Mouse (Mus musculus) forebrain, embryonic 16.5 days (tissue): ENCODE measurements around the gene Hcst. TPM values are rescaled to one million over a fixed set of nuclear protein-coding genes. Genes with fewer than 3 reads are reported as not detected.
A peak's percentile ranks its signal among the peaks of the same experiment; 100 is the strongest.

Source experiments
- ATAC-seq: fragments of 200-750 bp; cut with Nextera tagmentation; 2 replicates; pipeline ENCODE4 v1.8.0; 2017; ENCODE audit warnings: mild to moderate bottlenecking, moderate library complexity
- H3K27ac ChIP-seq: fragments of 300-500 bp; sonication (generic); 2 replicates; pipeline ENCODE4 v1.5.1; 2014; ENCODE audit warnings: low read length, control low read depth
- H3K27me3 ChIP-seq: fragments of 300-500 bp; sonication (generic); replicated peaks from 2 replicates; pipeline ENCODE4 v1.6.1; 2014; ENCODE audit warnings: low read length; ENCODE audit not compliant: control insufficient read depth, insufficient read depth
- H3K36me3 ChIP-seq: fragments of 300-500 bp; sonication (generic); 2 replicates; pipeline ENCODE4 v1.6.1; 2014; ENCODE audit not compliant: control insufficient read depth, insufficient read depth
- H3K4me1 ChIP-seq: fragments of 300-500 bp; sonication (generic); replicated peaks from 2 replicates; pipeline ENCODE4 v1.6.1; 2014; ENCODE audit warnings: low read length; ENCODE audit not compliant: control insufficient read depth, insufficient read depth
- H3K4me2 ChIP-seq: fragments of 300-500 bp; sonication (generic); 2 replicates; pipeline ENCODE4 v1.6.1; 2014; ENCODE audit warnings: mild to moderate bottlenecking, low read length, control low read depth
- H3K4me3 ChIP-seq: fragments of 300-500 bp; sonication (generic); replicated peaks from 2 replicates; pipeline ENCODE4 v1.5.1; 2014; ENCODE audit warnings: mild to moderate bottlenecking, low read length, control low read depth
- H3K9ac ChIP-seq: fragments of 300-500 bp; sonication (generic); replicated peaks from 2 replicates; pipeline ENCODE4 v1.6.1; 2014; ENCODE audit warnings: low read depth, low read length, control low read depth
- H3K9me3 ChIP-seq: fragments of 300-500 bp; sonication (generic); 2 replicates; pipeline ENCODE4 v1.6.1; 2016; ENCODE audit warnings: low read length; ENCODE audit not compliant: control insufficient read depth
- WGBS: fragments of 180-500 bp; shearing (Covaris S2); extraction: QIAGEN DNeasy Blood & Tissue Kit; methylation state at CpG from one replicate; pipeline ENCODE4 v1.1.7; 2014; 5-methylcytosine and 5-hydroxymethylcytosine counted together
- polyA plus RNA-seq: library from polyadenylated mRNA; unstranded; fragments of >200 nt; fragmentation: Nextera tagmentation; extraction: Ambion mirVana; gene quantifications from 2 replicates; pipeline ENCODE4 v1.2.1, GENCODE M21; 2015

Gene Hcst
- polyA plus RNA-seq, result not detected in 2 replicates

- no peak within 1 kb of the TSS for H3K9ac ChIP-seq
- H3K36me3 ChIP-seq, result no peaks in the 10 kb centered on the region
- H3K27me3 ChIP-seq, result peaks cover 5% of the 10 kb centered on the region; the same call in 1 of the 2 replicates
- 76% methylated on average over 10 of the region's 10 CpGs for WGBS
- H3K4me1 ChIP-seq, result peaks cover 12% of the 10 kb centered on the region
- no peak within 1 kb of the TSS for H3K4me2 ChIP-seq
- H3K4me3 ChIP-seq, result no peak within 1 kb of the TSS
- no peak for ATAC-seq
- H3K9me3 ChIP-seq, result no peaks in the 10 kb centered on the region
- H3K27ac ChIP-seq, result no peak within 1 kb of the TSS
Observed at GRCm38 (mm10) chr7:30419561-30420499, at the start of gene Hcst. TSS of gene Hcst (minus strand) at chr7:30419854.

GRCm38 (mm10) chr7:30464816-30465300, 45.2 kb upstream of the Hcst start:
- no peak overlapping the region for H3K4me2 ChIP-seq
- H3K9ac ChIP-seq, result no peak overlapping the region
- H3K27ac ChIP-seq, result no peak overlapping the region
- H3K4me3 ChIP-seq, result no peak overlapping the region
- H3K27me3 ChIP-seq, result peaks cover 71% of the 10 kb centered on the region
- no peaks in the 10 kb centered on the region for H3K36me3 ChIP-seq
- H3K9me3 ChIP-seq, result no peaks in the 10 kb centered on the region
- WGBS, result 8% methylated on average over 6 of the region's 6 CpGs
- H3K4me1 ChIP-seq, result no peaks in the 10 kb centered on the region
- ATAC-seq, result no peak

- H3K4me2 ChIP-seq, result no peak overlapping the region
- H3K9ac ChIP-seq, result no peak overlapping the region
- H3K9me3 ChIP-seq, result no peaks in the 10 kb centered on the region
- H3K27me3 ChIP-seq, result peaks cover 77% of the 10 kb centered on the region
- no peak for ATAC-seq
- WGBS, result 14% methylated on average over 4 of the region's 4 CpGs
- H3K36me3 ChIP-seq, result no peaks in the 10 kb centered on the region
- H3K4me1 ChIP-seq, result no peaks in the 10 kb centered on the region
- H3K4me3 ChIP-seq, result no peak overlapping the region
- H3K27ac ChIP-seq, result no peak overlapping the region
Observed at GRCm38 (mm10) chr7:30463996-30464395, 44.3 kb upstream of the Hcst start.

GRCm38 (mm10) chr7:30463568-30463967, 43.9 kb upstream of the Hcst start:
- H3K4me1 ChIP-seq, result no peaks in the 10 kb centered on the region
- H3K27me3 ChIP-seq, result peaks cover 80% of the 10 kb centered on the region
- no peak overlapping the region for H3K4me2 ChIP-seq
- no peak overlapping the region for H3K9ac ChIP-seq
- ATAC-seq, result no peak
- H3K4me3 ChIP-seq, result no peak overlapping the region
- 22% methylated on average over 7 of the region's 7 CpGs for WGBS
- H3K9me3 ChIP-seq, result no peaks in the 10 kb centered on the region
- no peaks in the 10 kb centered on the region for H3K36me3 ChIP-seq
- no peak overlapping the region for H3K27ac ChIP-seq

DNA sequence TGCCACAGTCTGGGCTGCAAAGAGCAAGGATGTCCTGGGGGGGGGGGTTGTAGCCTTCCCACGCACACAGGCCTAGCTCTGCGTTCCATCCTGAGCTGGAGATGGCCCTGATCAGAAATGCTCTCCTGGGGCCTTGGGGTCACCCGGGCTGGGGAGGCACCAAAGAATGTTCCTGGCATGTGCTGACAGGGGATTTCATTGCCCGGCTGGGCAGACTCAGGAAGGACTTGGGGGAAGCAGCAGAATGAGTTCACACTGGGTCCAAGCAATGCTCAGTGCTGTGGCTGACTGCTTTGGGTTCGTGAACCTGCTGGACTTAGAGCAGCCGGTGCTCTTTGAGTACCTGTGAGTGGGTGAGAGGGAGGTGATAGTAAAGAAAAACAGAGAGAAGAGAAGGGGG, 39.8 kb upstream of the Hcst start:
- Histone ChIP-seq H3K9me3 (0 out of 2 replicates have a peak, but pooled peaks cover 2% of the 10 kb centered on the region), H3K4me1 (peaks cover 13% of the 10 kb centered on the region), H3K36me3 (no peaks in the 10 kb centered on the region), H3K27me3 (peaks cover 68% of the 10 kb centered on the region), H3K4me3 (no peak overlapping the region), H3K4me2 (no peak overlapping the region), H3K27ac (no peak overlapping the region), H3K9ac (no peak overlapping the region)
- no peak for ATAC-seq
- 31% methylated on average over 6 of the region's 6 CpGs for WGBS

GRCm38 (mm10) chr7:30457629-30458330, 38.1 kb upstream of the Hcst start, which contains the start of the genes Kirrel2 and Nphs1:
TSS of gene Kirrel2 (minus strand) at chr7:30457690.
TSS of gene Nphs1 (plus strand) at chr7:30458315.
- peak; percentile 89 for ATAC-seq
- Histone ChIP-seq H3K4me1 (peaks cover 13% of the 10 kb centered on the region), H3K9me3 (0 out of 2 replicates have a peak, but pooled peaks cover 2% of the 10 kb centered on the region), H3K27me3 (peaks cover 74% of the 10 kb centered on the region), H3K36me3 (no peaks in the 10 kb centered on the region), H3K4me2 (peak within 1 kb of the TSS; percentile 42), H3K4me3 (peak within 1 kb of the TSS; percentile 7), H3K9ac (no peak within 1 kb of the TSS), H3K27ac (no peak within 1 kb of the TSS)
- WGBS, result 1% methylated on average over 16 of the region's 16 CpGs

- H3K27me3 ChIP-seq, result peaks cover 75% of the 10 kb centered on the region
- H3K36me3 ChIP-seq, result no peaks in the 10 kb centered on the region
- no peak overlapping the region for H3K27ac ChIP-seq
- H3K9ac ChIP-seq, result no peak overlapping the region
- ATAC-seq, result peak; percentile 31; the same call in 1 of the 2 replicates
- peak overlapping the region; percentile 42 for H3K4me2 ChIP-seq
- H3K4me3 ChIP-seq, result peak overlapping the region; percentile 7
- 0 out of 2 replicates have a peak, but pooled peaks cover 2% of the 10 kb centered on the region for H3K9me3 ChIP-seq
- peaks cover 13% of the 10 kb centered on the region for H3K4me1 ChIP-seq
- under 1% methylated on average over 31 of the region's 31 CpGs for WGBS
Observed at GRCm38 (mm10) chr7:30456911-30457628, 37.4 kb upstream of the Hcst start.

- ATAC-seq, result no peak
- Histone ChIP-seq H3K36me3 (no peaks in the 10 kb centered on the region), H3K27me3 (peaks cover 73% of the 10 kb centered on the region), H3K9me3 (0 out of 2 replicates have a peak, but pooled peaks cover 2% of the 10 kb centered on the region), H3K4me3 (no peak overlapping the region; the same call in 1 of the 2 replicates), H3K9ac (no peak overlapping the region), H3K4me2 (peak overlapping the region; percentile 42), H3K27ac (no peak overlapping the region), H3K4me1 (peaks cover 13% of the 10 kb centered on the region)
- 1% methylated on average over 9 of the region's 9 CpGs for WGBS
Observed at GRCm38 (mm10) chr7:30456487-30456886, 36.8 kb upstream of the Hcst start.
